ENCODE assay signal across 10 mouse cellular contexts in genomic region chr14:29939600-29940312, GRCm38 (mm10). TPM values are rescaled to one million over a fixed set of nuclear protein-coding genes. Genes with fewer than 3 reads are reported as not detected.
DNase-seq lines count a peak whose midpoint lies in the region; ATAC-seq and TF ChIP-seq lines count a peak whose summit lies in the region.
"Had no signal": no experiment of that assay in that cellular context is flagged by ENCODE, and none has a peak within 500 bp of the region (broad histone marks: within the 10 kb centered on the region; RNA-seq: fewer than 3 reads in every experiment).

No protein-coding gene starts in this region.

- H3K4me1 ChIP-seq in CH12.LX (ENCODE audit: control insufficient read depth in 1 of 2, insufficient read depth in 2 of 2), result no peaks in the 10 kb centered on the region
- H3K4me1 ChIP-seq in forebrain, embryonic 11.5 days (replicated peaks; ENCODE audit: control insufficient read depth, insufficient read depth, low read length), result peaks cover 5% of the 10 kb centered on the region; the same call in 1 of the 2 replicates
- H3K4me1 ChIP-seq: lung, embryonic 15.5 days had no signal

- TF ChIP-seq CTCF in CH12.LX (conservative IDR thresholded peaks at IDR 0.05 in 1 of 2, IDR thresholded peaks at IDR 0.05 in 1 of 2; ENCODE audit: low read depth in 2 of 2, low read length in 2 of 2), result peak in 1 of 2 experiments; percentile 40; a peak in 2 of 4 replicates

- H3K9me3 ChIP-seq in CH12.LX (replicated peaks; ENCODE audit: low read length), result no peaks in the 10 kb centered on the region
- no peaks in the 10 kb centered on the region for H3K9me3 ChIP-seq in forebrain, embryonic 11.5 days (ENCODE audit: control insufficient read depth, low read length)
- H3K9me3 ChIP-seq: lung, embryonic 15.5 days had no signal

- no peak for ATAC-seq in forebrain, embryonic 11.5 days (replicated peaks; ENCODE audit: low FRiP score)
- ATAC-seq in megakaryocyte-erythroid progenitor cell, adult 5-6 weeks (replicated peaks; ENCODE audit: low FRiP score, low TSS enrichment, poor library complexity, severe bottlenecking), result 0 out of 2 replicates have a peak, but pooled peaks have one; percentile 10
- ATAC-seq in monocyte, adult 5-6 weeks (replicated peaks; ENCODE audit: insufficient number of reproducible peaks, low FRiP score, low TSS enrichment, poor library complexity, severe bottlenecking), result no peak

- no peaks in the 10 kb centered on the region for H3K36me3 ChIP-seq in CH12.LX (replicated peaks in 1 of 2; ENCODE audit: control insufficient read depth in 1 of 2, insufficient read depth in 1 of 2, low read length in 1 of 2)
- H3K36me3 ChIP-seq in forebrain, embryonic 11.5 days (ENCODE audit: control insufficient read depth, insufficient read depth, low read length), result no peaks in the 10 kb centered on the region
- H3K36me3 ChIP-seq: lung, embryonic 15.5 days had no signal

- 41% methylated on average over 20 of the region's 20 CpGs for WGBS in forebrain, embryonic 11.5 days

- H3K4me3 ChIP-seq in CH12.LX (replicated peaks in 1 of 3; ENCODE audit: low read depth in 2 of 3, low read length in 2 of 3, poor library complexity in 1 of 3), result no peak overlapping the region
- no peak overlapping the region for H3K4me3 ChIP-seq in forebrain, embryonic 11.5 days (ENCODE audit: low read depth, low read length)
- H3K4me3 ChIP-seq: lung, embryonic 15.5 days had no signal

- DNase-seq in CH12.LX (ENCODE audit: extremely low read depth) (no peak), ES-CJ7 (ENCODE audit: low read depth, low spot score) (peak; percentile 46)
- no peak for DNase-seq in forebrain, embryonic 11.5 days (ENCODE audit: low spot score)
- DNase-seq in urinary bladder, adult 18-20 months (ENCODE audit: low spot score in 2 of 2), result no peak
- DNase-seq in spleen, adult 12 weeks (ENCODE audit: low spot score), result no peak
- DNase-seq: cerebellum, adult 2 months had no signal

- TF ChIP-seq EP300 in CH12.LX (IDR thresholded peaks at IDR 0.05; ENCODE audit: low read length), result no peak

- peak; percentile 12 for TF ChIP-seq RAD21 in CH12.LX (IDR thresholded peaks at IDR 0.05; ENCODE audit: low read depth, low read length)

- no peak overlapping the region for H3K4me2 ChIP-seq in CH12.LX (ENCODE audit: insufficient read depth, low read depth, poor library complexity, severe bottlenecking)
- H3K4me2 ChIP-seq in forebrain, embryonic 11.5 days (ENCODE audit: low read depth, low read length, severe bottlenecking), result peak overlapping the region; percentile 21; the same call in 1 of the 2 replicates
- H3K4me2 ChIP-seq: lung, embryonic 15.5 days had no signal

- no peaks in the 10 kb centered on the region for H3K79me2 ChIP-seq in CH12.LX (replicated peaks; ENCODE audit: control insufficient read depth, extremely low read depth, insufficient read depth, poor library complexity, severe bottlenecking)

- dilution Hi-C loops in CH12.LX (cut with MboI; ENCODE audit: extremely low pct_ligation_motif_present, extremely low pct_unique_long_range_greater_than_20kb, low sequenced_read_pairs), result no loop called here

- H3K9ac ChIP-seq in CH12.LX (ENCODE audit: insufficient read depth, low read depth), result no peak overlapping the region
- H3K9ac ChIP-seq in forebrain, embryonic 11.5 days (ENCODE audit: low read length), result no peak overlapping the region; the same call in 1 of the 2 replicates
- H3K9ac ChIP-seq: lung, embryonic 15.5 days had no signal

- in situ Hi-C loops in CH12.LX (cut with MboI; ENCODE audit: low pct_ligation_motif_present, low pct_unique_long_range_greater_than_20kb, low sequenced_read_pairs), result loop anchor here (25.0 kb wide), 2 partner anchors 252 to 427 kb away; no protein-coding TSS in a partner anchor

- no peak for TF ChIP-seq POLR2A in CH12.LX (IDR thresholded peaks at IDR 0.05; ENCODE audit: low read depth, low read length)

- H3K27me3 ChIP-seq in CH12.LX (replicated peaks), result peaks cover 54% of the 10 kb centered on the region
- H3K27me3 ChIP-seq in forebrain, embryonic 11.5 days (ENCODE audit: control insufficient read depth, insufficient read depth, low read length), result no peaks in the 10 kb centered on the region

- H3K27ac ChIP-seq in CH12.LX (ENCODE audit: insufficient read depth, low read depth), result no peak overlapping the region
- H3K27ac ChIP-seq in forebrain, embryonic 11.5 days (ENCODE audit: low read depth, low read length), result no peak overlapping the region
- H3K27ac ChIP-seq: lung, embryonic 15.5 days; stomach, postnatal 0 days had no signal

TF ChIP-seq in CH12.LX, 34 proteins besides CTCF, POLR2A, EP300 and RAD21:
- TF ChIP-seq BHLHE40 (IDR thresholded peaks at IDR 0.05; ENCODE audit: low read depth, low read length), result no peak
- TF ChIP-seq MAZ (IDR thresholded peaks at IDR 0.05; ENCODE audit: low read depth, low read length), result no peak
- no peak for TF ChIP-seq JUN (IDR thresholded peaks at IDR 0.05; ENCODE audit: insufficient read depth, low read depth, low read length)
- TF ChIP-seq ZMIZ1 (IDR thresholded peaks at IDR 0.05; ENCODE audit: low read depth, low read length), result no peak

RNA-seq across cellular contexts. Expression of gene Selenok, which starts 28.4 kb away (rescaled TPM):
- total RNA-seq in CH12.LX (2012; rRNA removed) (48.5 and 59.6 TPM in 2 replicates), CH12.LX (2014; rRNA removed) (83.7 and 88.8 TPM in 2 replicates)
- 63.0 and 71.9 TPM in 2 replicates for polyA plus RNA-seq in CH12.LX (2012; ENCODE audit: insufficient read length, low read depth)
- polyA plus RNA-seq in forebrain, embryonic 11.5 days (2014; fragmentation: Nextera tagmentation; extraction: Ambion mirVana), result 230 and 249 TPM in 2 replicates
- total RNA-seq in megakaryocyte-erythroid progenitor cell, adult 5-6 weeks (2014; fragmentation: Nextera tagmentation), result 42.7 and 60.3 TPM in 2 replicates
- total RNA-seq in megakaryocyte-erythroid progenitor cell, adult 5-6 weeks (2017), result 101 and 175 TPM in 2 replicates
- total RNA-seq in monocyte, adult 5-6 weeks (2017), result 363 to 500 TPM (median 474 TPM) in 3 replicates

RNA-seq across cellular contexts. Expression of gene Actr8, which starts 38.4 kb away (rescaled TPM):
- total RNA-seq in CH12.LX (2012; rRNA removed) (33.7 and 34.3 TPM in 2 replicates), CH12.LX (2014; rRNA removed) (32.8 and 33.4 TPM in 2 replicates)
- 26.7 and 32.0 TPM in 2 replicates for polyA plus RNA-seq in CH12.LX (2012; ENCODE audit: insufficient read length, low read depth)
- polyA plus RNA-seq in forebrain, embryonic 11.5 days (2014; fragmentation: Nextera tagmentation; extraction: Ambion mirVana), result 81.2 and 82.6 TPM in 2 replicates
- total RNA-seq in megakaryocyte-erythroid progenitor cell, adult 5-6 weeks (2014; fragmentation: Nextera tagmentation), result 29.2 and 29.7 TPM in 2 replicates
- total RNA-seq in megakaryocyte-erythroid progenitor cell, adult 5-6 weeks (2017), result 24.0 and 54.9 TPM in 2 replicates
- 36.7 to 66.2 TPM (median 39.9 TPM) in 3 replicates for total RNA-seq in monocyte, adult 5-6 weeks (2017)
